Mouse (Mus musculus) lung, postnatal 4 days (tissue): Measurements from ENCODE around the gene Map2k3.

ENCODE experiments used
- DNase-seq, 2 experiments: peaks; one replicate each; pipeline ENCODE4 v3.0.0; 2021

The Map2k3 gene

DNA sequence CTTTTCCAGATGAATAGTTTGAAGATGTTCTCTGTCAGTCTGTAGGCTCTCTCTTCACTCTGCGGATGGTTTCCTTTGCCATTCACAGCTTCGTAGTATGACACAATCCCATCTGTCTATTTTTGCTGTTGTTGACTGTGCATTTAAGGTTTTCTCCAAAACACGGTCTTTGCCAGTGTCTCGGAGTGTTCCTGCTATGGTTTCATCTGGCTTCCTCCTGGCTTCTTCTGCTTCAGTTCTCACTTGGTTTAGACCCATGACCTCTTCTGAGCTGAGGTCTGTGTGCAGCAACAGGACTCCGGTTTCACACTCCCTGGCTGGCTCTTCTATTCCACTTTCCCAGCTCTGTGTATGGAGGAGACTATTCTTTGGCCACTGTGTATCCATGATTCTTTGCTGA, 30.9 kb downstream of the Map2k3 start:
- peak in 1 of 2 experiments; percentile 18 for DNase-seq

GRCm38 (mm10) chr11:60966974-60967373, 35.1 kb downstream of the Map2k3 start:
- peak in 1 of 2 experiments; percentile 68 for DNase-seq

DNA sequence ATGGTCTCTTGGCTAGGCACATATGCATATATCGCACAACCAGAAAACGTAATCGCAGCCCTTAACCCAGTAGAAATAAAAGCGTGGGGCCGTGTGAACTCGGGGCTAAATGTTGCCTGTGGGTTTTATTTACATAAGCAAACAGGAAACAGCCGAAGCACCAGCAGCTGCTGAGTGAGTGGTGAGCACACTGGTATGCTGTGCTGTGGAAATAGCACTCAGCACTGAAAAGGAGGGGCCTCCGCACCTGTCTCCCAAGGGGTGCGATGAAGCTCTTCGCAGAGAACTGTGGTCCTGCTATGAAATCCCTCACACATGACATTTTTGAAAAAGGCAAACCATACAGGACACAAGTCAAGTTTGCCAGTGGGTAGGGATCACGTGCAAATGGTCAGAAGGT, 43.3 kb downstream of the Map2k3 start:
- DNase-seq, result no peak

- DNase-seq, result no peak
Observed at GRCm38 (mm10) chr11:60976234-60976633, 44.4 kb downstream of the Map2k3 start.

GRCm38 (mm10) chr11:60976742-60977141, 44.9 kb downstream of the Map2k3 start:
- DNase-seq, result peak; percentile 41 to 54

GRCm38 (mm10) chr11:60977153-60977552, 45.3 kb downstream of the Map2k3 start:
- DNase-seq, result peak in 1 of 2 experiments; percentile 46

GRCm38 (mm10) chr11:60978658-60979057, 46.8 kb downstream of the Map2k3 start:
- DNase-seq, result no peak

GRCm38 (mm10) chr11:60979788-60980187, 48.0 kb downstream of the Map2k3 start:
- peak in 1 of 2 experiments; percentile 44 for DNase-seq

DNA sequence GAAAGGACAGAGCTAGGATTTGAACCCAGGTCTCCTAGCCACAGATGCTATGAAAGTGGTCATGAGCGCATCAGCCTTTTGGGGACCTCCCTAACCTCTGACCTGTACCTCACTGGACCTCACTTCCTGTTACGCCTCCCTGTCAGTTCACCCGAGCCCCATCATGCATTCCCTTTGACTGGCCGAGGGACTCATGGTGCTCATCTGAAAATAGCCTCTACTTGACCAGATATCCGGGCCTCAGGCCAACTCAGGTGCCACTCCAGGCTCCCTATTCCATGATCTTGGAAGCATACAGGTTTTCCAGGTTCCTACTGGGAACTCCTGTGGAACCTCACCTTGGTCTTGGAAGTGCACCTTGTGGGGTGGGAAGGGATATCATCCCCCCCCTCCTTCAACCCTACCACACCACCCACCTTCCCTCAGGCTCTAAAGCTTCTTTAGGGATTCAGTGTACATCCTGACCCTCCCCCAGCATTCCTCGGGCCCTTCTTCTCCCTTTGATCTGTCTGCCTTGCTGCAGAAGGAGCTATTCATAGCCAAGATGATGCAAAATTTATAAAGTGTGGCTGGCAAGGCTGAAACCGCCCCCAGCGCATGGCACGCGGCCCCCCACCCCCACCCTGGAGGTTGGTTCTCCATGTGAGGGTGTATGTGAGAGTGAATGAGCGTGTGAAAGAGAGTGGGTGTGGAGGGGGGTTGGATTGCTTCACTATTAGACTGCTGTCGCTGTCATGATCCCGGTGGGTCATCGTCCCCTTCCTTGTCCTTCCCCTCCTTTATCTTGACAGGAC, 50.1 kb downstream of the Map2k3 start:
- no peak for DNase-seq

- DNase-seq, result no peak
Observed at GRCm38 (mm10) chr11:60984912-60985558, 53.2 kb downstream of the Map2k3 start.

DNA sequence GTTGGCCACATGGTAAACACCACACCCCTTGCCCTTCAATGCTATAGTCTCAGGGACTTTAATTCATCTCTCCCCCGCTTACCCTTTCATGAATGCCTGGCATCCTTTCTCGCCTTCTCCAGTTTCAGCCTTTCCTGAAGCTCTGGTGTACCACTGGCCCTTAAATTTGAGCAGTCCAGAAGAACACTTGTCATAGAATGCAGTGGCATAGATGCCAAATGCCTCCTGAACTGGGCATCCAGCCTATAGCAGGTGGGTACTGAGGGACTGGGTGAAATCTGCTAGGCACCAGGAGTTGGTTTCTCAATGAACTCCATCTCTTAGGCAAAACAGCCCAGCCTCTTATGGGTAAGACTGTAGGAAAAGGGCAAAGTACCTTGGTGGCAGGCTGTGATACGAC, 58.6 kb downstream of the Map2k3 start:
- no peak for DNase-seq
